Mouse (Mus musculus): ENCODE measurements around the gene Otoa.

DNA sequence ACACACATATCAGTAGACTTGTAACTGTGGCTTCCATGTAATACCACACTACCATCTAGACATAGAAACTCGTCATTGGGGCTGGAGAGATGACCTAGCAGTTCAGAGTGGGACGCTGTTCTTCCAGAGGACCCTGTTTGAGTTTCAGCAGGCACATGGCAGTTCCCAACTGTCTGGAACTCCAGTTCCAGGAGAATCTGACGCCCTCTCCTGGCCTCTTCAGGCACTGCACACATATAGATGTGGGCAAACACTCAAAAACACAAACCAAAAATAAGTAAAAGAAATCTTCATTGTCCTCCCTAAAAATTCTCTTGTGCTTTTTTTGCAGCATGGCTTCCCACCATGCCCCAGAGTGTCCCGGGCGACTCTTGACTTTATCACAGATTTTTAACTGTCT lies 7.3 kb downstream of the Otoa start:
- 0 out of 2 replicates have a peak, but pooled peaks have one; percentile 21 for TF ChIP-seq CTCF (IDR thresholded peaks at IDR 0.05; ENCODE audit: borderline replicate concordance, extremely low read depth, insufficient read depth, insufficient read length)
- TF ChIP-seq POLR2A (IDR thresholded peaks at IDR 0.05; ENCODE audit: borderline replicate concordance, extremely low read depth, insufficient read depth, insufficient read length, poor library complexity, severe bottlenecking): no peak
